Mouse (Mus musculus) bone marrow, adult 2 months (tissue): Measurements from ENCODE around the gene Slc16a11. TPM values are rescaled to one million over a fixed set of nuclear protein-coding genes. Genes with fewer than 3 reads are reported as not detected.

Source experiments
- H3K27ac ChIP-seq: fragments of 200-500 bp; 2 replicates; pipeline ENCODE4 v1.5.1; 2012; ENCODE audit warnings: low read depth, mild to moderate bottlenecking, control low read depth, inconsistent platforms, low read length; ENCODE audit not compliant: control insufficient read depth, poor library complexity, insufficient read depth
- H3K4me1 ChIP-seq: fragments of 200-500 bp; 2 replicates; pipeline ENCODE4 v1.6.1; 2011; ENCODE audit warnings: low read length; ENCODE audit not compliant: control insufficient read depth, insufficient read depth
- H3K4me3 ChIP-seq: fragments of 200-500 bp; replicated peaks from 2 replicates; pipeline ENCODE3; 2011; ENCODE audit warnings: mild to moderate bottlenecking, low read depth, low read length, control low read depth; ENCODE audit not compliant: control insufficient read depth
- CTCF ChIP-seq: fragments of 200-500 bp; IDR thresholded peaks from 2 replicates; pipeline ENCODE4 v1.5.1; 2011; ENCODE audit warnings: low read length, control low read depth; ENCODE audit not compliant: control insufficient read depth, insufficient read depth
- POLR2A ChIP-seq: fragments of 200-500 bp; IDR thresholded peaks from 2 replicates; pipeline ENCODE4 v1.6.1; 2011; ENCODE audit warnings: low read depth, mild to moderate bottlenecking, control low read depth, low read length, borderline replicate concordance; ENCODE audit not compliant: control insufficient read depth
- WGBS: fragments of 180-500 bp; shearing (Covaris S2); methylation state at CpG from one replicate; pipeline ENCODE4 v1.1.7; 2018; 5-methylcytosine and 5-hydroxymethylcytosine counted together
- polyA plus RNA-seq: library from polyadenylated mRNA; stranded (reverse); fragments of >200 nt; gene quantifications from 2 replicates; pipeline ENCODE4 v1.2.4, GENCODE M21; 2011; ENCODE audit warnings: low replicate concordance; ENCODE audit not compliant: missing spikeins, insufficient read depth, insufficient read length

Gene Slc16a11
- polyA plus RNA-seq, 1 experiment: 1.9 TPM

DNA sequence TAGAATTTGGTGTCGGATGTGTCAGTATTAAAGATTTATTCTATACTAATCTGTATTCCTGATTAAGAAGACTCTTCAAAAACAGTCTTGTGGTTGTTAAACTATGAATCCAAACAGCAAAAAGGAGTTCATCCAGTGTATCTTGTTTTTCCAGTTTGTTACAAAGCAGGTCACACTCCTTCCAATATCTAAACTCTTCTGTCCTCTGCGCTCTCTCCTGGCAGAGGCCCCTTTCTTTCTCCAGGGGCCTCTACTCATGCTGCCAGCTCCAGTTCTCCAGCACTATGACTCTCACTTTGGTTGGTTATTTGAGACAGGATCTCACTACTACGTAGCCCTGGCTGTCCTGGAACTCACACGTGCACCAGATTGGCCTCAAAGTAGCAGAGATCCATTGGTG lies 53.3 kb downstream of the Slc16a11 start:
- WGBS: 77% methylated on average over 4 of the region's 4 CpGs
- no peak overlapping the region for H3K4me3 ChIP-seq
- no peaks in the 10 kb centered on the region for H3K4me1 ChIP-seq
- no peak for TF ChIP-seq POLR2A
- no peak for TF ChIP-seq CTCF
- H3K27ac ChIP-seq: no peak overlapping the region

Other genes starting within 250 kb of the Slc16a11 start
- gene Cldn7, start 248.0 kb upstream of the Slc16a11 start, polyA plus RNA-seq: not detected in 2 replicates
- gene Ctdnep1, start 231.6 kb upstream of the Slc16a11 start, polyA plus RNA-seq: 42.5 and 60.6 TPM in 2 replicates
- gene Elp5, start 230.2 kb upstream of the Slc16a11 start, polyA plus RNA-seq: 27.2 and 50.6 TPM in 2 replicates
- 204 and 443 TPM in 2 replicates for gene Gabarap, start 221.6 kb upstream of the Slc16a11 start, polyA plus RNA-seq
- 26.8 and 72.4 TPM in 2 replicates for gene Phf23, start 217.0 kb upstream of the Slc16a11 start, polyA plus RNA-seq
- 4.4 and 12.8 TPM in 2 replicates for gene Dvl2, start 212.2 kb upstream of the Slc16a11 start, polyA plus RNA-seq
- 26.3 and 28.9 TPM in 2 replicates for gene Acadvl, start 197.3 kb upstream of the Slc16a11 start, polyA plus RNA-seq
- 5.4 and 19.4 TPM in 2 replicates for gene Dlg4, start 195.8 kb upstream of the Slc16a11 start, polyA plus RNA-seq
- 1.4 and 3.5 TPM in 2 replicates for gene Asgr1, start 158.7 kb upstream of the Slc16a11 start, polyA plus RNA-seq
- 1.2 and 5.1 TPM in 2 replicates for gene Asgr2, start 120.1 kb upstream of the Slc16a11 start, polyA plus RNA-seq
- 2.3 and 3.8 TPM in 2 replicates for gene Mgl2, start 82.4 kb upstream of the Slc16a11 start, polyA plus RNA-seq
- 6.4 and 15.1 TPM in 2 replicates for gene Clec10a, start 56.6 kb upstream of the Slc16a11 start, polyA plus RNA-seq
- 0.60 and 1.7 TPM in 2 replicates for gene Slc16a13, start 8.3 kb downstream of the Slc16a11 start, polyA plus RNA-seq
- gene Bcl6b, start 17.0 kb downstream of the Slc16a11 start, polyA plus RNA-seq: 1.4 and 2.2 TPM in 2 replicates
- 67.2 and 107 TPM in 2 replicates for gene 0610010K14Rik, start 25.2 kb downstream of the Slc16a11 start, polyA plus RNA-seq
- 4.8 TPM in 1 of 2 replicates, not detected in the other for gene Gm21988, start 27.1 kb downstream of the Slc16a11 start, polyA plus RNA-seq
- gene Rnasek, start 27.1 kb downstream of the Slc16a11 start, polyA plus RNA-seq: 116 and 167 TPM in 2 replicates
- 46.3 and 82.5 TPM in 2 replicates for gene Alox12, start 42.6 kb downstream of the Slc16a11 start, polyA plus RNA-seq
- gene Alox12e, start 109.9 kb downstream of the Slc16a11 start, polyA plus RNA-seq: not detected in 2 replicates
- 2.0 and 3.5 TPM in 2 replicates for gene Alox15, start 139.3 kb downstream of the Slc16a11 start, polyA plus RNA-seq
- 13.9 and 22.7 TPM in 2 replicates for gene Pelp1, start 197.3 kb downstream of the Slc16a11 start, polyA plus RNA-seq
- 201 and 438 TPM in 2 replicates for gene Arrb2, start 219.9 kb downstream of the Slc16a11 start, polyA plus RNA-seq
- 8.3 and 16.1 TPM in 2 replicates for gene Med11, start 239.2 kb downstream of the Slc16a11 start, polyA plus RNA-seq
- gene Zmynd15, start 246.7 kb downstream of the Slc16a11 start, polyA plus RNA-seq: 0.66 and 1.5 TPM in 2 replicates
- 0.59 and 3.2 TPM in 2 replicates for gene Cxcl16, start 247.2 kb downstream of the Slc16a11 start, polyA plus RNA-seq